Mouse (Mus musculus) myocyte (in vitro differentiated cells): ENCODE measurements around the gene Exosc5. TPM values are rescaled to one million over a fixed set of nuclear protein-coding genes. Genes with fewer than 3 reads are reported as not detected.
A peak's percentile ranks its signal among the peaks of the same experiment; 100 is the strongest.

Source experiments
- H3K27me3 ChIP-seq: one replicate; pipeline ENCODE4 v1.6.1; 2011; ENCODE audit not compliant: control insufficient read depth, insufficient read depth, insufficient read length
- H3K36me3 ChIP-seq: one replicate; pipeline ENCODE4 v1.6.1; 2011; ENCODE audit not compliant: control insufficient read depth, insufficient read depth
- H3K4me2 ChIP-seq: one replicate; pipeline ENCODE4 v1.6.1; 2011; ENCODE audit warnings: low read depth, control low read depth
- H3K4me3 ChIP-seq: one replicate; pipeline ENCODE4 v1.5.1; 2011; ENCODE audit warnings: mild to moderate bottlenecking, control low read depth, moderate library complexity
- H3K79me2 ChIP-seq: one replicate; pipeline ENCODE4 v1.6.1; 2011; ENCODE audit not compliant: control insufficient read depth, insufficient read depth
- H3ac ChIP-seq: one replicate; pipeline ENCODE4 v1.6.1; 2011; ENCODE audit not compliant: control insufficient read depth, insufficient read length
- CEBPB ChIP-seq: IDR thresholded peaks from 2 replicates; pipeline ENCODE4 v1.6.1; 2011; ENCODE audit warnings: mild to moderate bottlenecking, moderate library complexity; ENCODE audit not compliant: poor library complexity, insufficient read depth, severe bottlenecking
- E2F4 ChIP-seq: IDR thresholded peaks from one replicate; pipeline ENCODE4 v1.6.1; 2011; ENCODE audit warnings: mild to moderate bottlenecking, control low read depth, moderate library complexity; ENCODE audit not compliant: insufficient read depth
- MAX ChIP-seq: IDR thresholded peaks from one replicate; pipeline ENCODE4 v1.6.1; 2011; ENCODE audit warnings: low read depth, mild to moderate bottlenecking, control low read depth
- MYOD1 ChIP-seq, 3 experiments: IDR thresholded peaks; one replicate each; pipeline ENCODE4 v1.6.1; 2011; ENCODE audit warnings: control low read depth in 2 of 3, low read depth in 2 of 3, mild to moderate bottlenecking in 2 of 3, moderate library complexity in 1 of 3; ENCODE audit not compliant: insufficient read length in 2 of 3, control insufficient read depth in 1 of 3
- MYOG ChIP-seq, 3 experiments: IDR thresholded peaks; one replicate each; pipeline ENCODE4 v1.6.1; 2011; ENCODE audit warnings: control low read depth in 2 of 3, low read depth in 2 of 3, mild to moderate bottlenecking in 2 of 3; ENCODE audit not compliant: insufficient read length in 2 of 3, control insufficient read depth in 1 of 3, insufficient read depth in 1 of 3
- POLR2A ChIP-seq: IDR thresholded peaks from one replicate; pipeline ENCODE4 v1.6.1; 2011; ENCODE audit warnings: low read depth, mild to moderate bottlenecking, control low read depth, moderate library complexity; ENCODE audit not compliant: insufficient read length
- POLR2AphosphoS2 ChIP-seq: IDR thresholded peaks from one replicate; pipeline ENCODE4 v1.6.1; 2011; ENCODE audit warnings: low read depth, control low read depth; ENCODE audit not compliant: insufficient read length
- REST ChIP-seq: IDR thresholded peaks from one replicate; pipeline ENCODE4 v1.6.1; 2011; ENCODE audit warnings: mild to moderate bottlenecking, control low read depth, moderate library complexity; ENCODE audit not compliant: insufficient read depth, insufficient read length
- SRF ChIP-seq: IDR thresholded peaks from one replicate; pipeline ENCODE4 v1.6.1; 2011; ENCODE audit warnings: low read depth; ENCODE audit not compliant: control insufficient read depth, insufficient read length
- TCF12 ChIP-seq: IDR thresholded peaks from one replicate; pipeline ENCODE4 v1.6.1; 2011; ENCODE audit warnings: mild to moderate bottlenecking, control low read depth; ENCODE audit not compliant: poor library complexity, insufficient read depth, severe bottlenecking
- TCF3 ChIP-seq: IDR thresholded peaks from one replicate; pipeline ENCODE4 v1.6.1; 2011; ENCODE audit warnings: low read depth, control low read depth; ENCODE audit not compliant: insufficient read length
- USF1 ChIP-seq: IDR thresholded peaks from one replicate; pipeline ENCODE4 v1.6.1; 2011; ENCODE audit warnings: low read depth, mild to moderate bottlenecking, control low read depth, moderate library complexity
- polyA plus RNA-seq: library from polyadenylated mRNA; unstranded; fragments of >200 nt; fragmentation: generic; extraction: Trizol; gene quantifications from one replicate; pipeline ENCODE4 v1.2.1, GENCODE M21; 2012; ENCODE audit warnings: missing spikeins

The Exosc5 gene
- polyA plus RNA-seq, 1 experiment: 43.5 TPM

GRCm38 (mm10) chr7:25632679-25633078 lies 26.3 kb upstream of the Exosc5 start:
- Histone ChIP-seq H3K36me3 (no peaks in the 10 kb centered on the region), H3K79me2 (no peaks in the 10 kb centered on the region), H3K4me2 (no peak overlapping the region), H3K4me3 (no peak overlapping the region), H3ac (no peak overlapping the region), H3K27me3 (no peaks in the 10 kb centered on the region)
- no peak for TF ChIP-seq POLR2A
- no peak for TF ChIP-seq TCF12
- TF ChIP-seq E2F4: no peak
- TF ChIP-seq TCF3: no peak
- no peak for TF ChIP-seq USF1
- TF ChIP-seq SRF: no peak
- no peak for TF ChIP-seq MYOG (IDR thresholded peaks at IDR 0.05; ENCODE audit: control insufficient read depth in 1 of 3, insufficient read depth in 1 of 3, insufficient read length in 2 of 3, low read depth in 2 of 3)
- no peak for TF ChIP-seq MYOD1 (IDR thresholded peaks at IDR 0.05; ENCODE audit: control insufficient read depth in 1 of 3, insufficient read length in 2 of 3, low read depth in 2 of 3)
- no peak for TF ChIP-seq REST
- no peak for TF ChIP-seq MAX
- no peak for TF ChIP-seq POLR2AphosphoS2

DNA sequence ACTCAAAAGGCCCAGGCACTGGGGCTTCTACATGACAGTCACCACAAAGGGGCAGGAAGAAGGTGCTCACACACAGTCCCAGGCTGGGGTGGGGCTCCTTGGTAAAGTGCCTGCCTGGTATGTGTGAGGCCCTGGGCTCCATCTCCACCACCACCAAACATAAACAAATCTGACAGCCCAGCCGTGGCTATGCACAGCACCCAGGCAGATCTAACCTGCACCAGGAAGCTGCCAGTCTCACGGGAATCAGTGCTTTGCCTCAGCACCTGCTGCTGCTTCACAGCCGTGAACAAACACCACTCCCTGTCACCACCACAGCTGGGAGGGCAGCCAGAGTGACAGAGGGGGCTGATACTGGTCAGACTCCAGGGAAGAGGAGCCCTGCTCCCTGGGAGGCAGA lies 22.6 kb upstream of the Exosc5 start:
- Histone ChIP-seq H3K27me3 (no peaks in the 10 kb centered on the region), H3ac (no peak overlapping the region), H3K79me2 (no peaks in the 10 kb centered on the region), H3K4me3 (no peak overlapping the region), H3K4me2 (no peak overlapping the region), H3K36me3 (no peaks in the 10 kb centered on the region)
- TF ChIP-seq TCF3: peak; percentile 69
- no peak for TF ChIP-seq E2F4
- TF ChIP-seq TCF12: no peak
- TF ChIP-seq MYOG (IDR thresholded peaks at IDR 0.05; ENCODE audit: control insufficient read depth in 1 of 3, insufficient read depth in 1 of 3, insufficient read length in 2 of 3, low read depth in 2 of 3): peak; percentile 38 to 92 (median 87)
- no peak for TF ChIP-seq MAX
- no peak for TF ChIP-seq CEBPB
- TF ChIP-seq REST: no peak
- peak; percentile 63 to 97 (median 92) for TF ChIP-seq MYOD1 (IDR thresholded peaks at IDR 0.05; ENCODE audit: control insufficient read depth in 1 of 3, insufficient read length in 2 of 3, low read depth in 2 of 3)
- TF ChIP-seq POLR2A: no peak
- TF ChIP-seq POLR2AphosphoS2: no peak

GRCm38 (mm10) chr7:25637099-25637498 lies 21.9 kb upstream of the Exosc5 start:
- Histone ChIP-seq H3K79me2 (no peaks in the 10 kb centered on the region), H3K27me3 (no peaks in the 10 kb centered on the region), H3K4me3 (no peak overlapping the region), H3K36me3 (no peaks in the 10 kb centered on the region), H3K4me2 (no peak overlapping the region), H3ac (no peak overlapping the region)
- TF ChIP-seq MYOG (IDR thresholded peaks at IDR 0.05; ENCODE audit: control insufficient read depth in 1 of 3, insufficient read depth in 1 of 3, insufficient read length in 2 of 3, low read depth in 2 of 3) (no peak), MAX (no peak), REST (no peak), MYOD1 (IDR thresholded peaks at IDR 0.05; ENCODE audit: control insufficient read depth in 1 of 3, insufficient read length in 2 of 3, low read depth in 2 of 3) (no peak), SRF (no peak), POLR2A (no peak)

- no peaks in the 10 kb centered on the region for H3K36me3 ChIP-seq
- no peak overlapping the region for H3K4me2 ChIP-seq
- TF ChIP-seq POLR2A (no peak), SRF (no peak), CEBPB (no peak), REST (no peak), POLR2AphosphoS2 (no peak), MYOG (IDR thresholded peaks at IDR 0.05; ENCODE audit: control insufficient read depth in 1 of 3, insufficient read depth in 1 of 3, insufficient read length in 2 of 3, low read depth in 2 of 3) (no peak), MAX (no peak), E2F4 (no peak), USF1 (no peak), MYOD1 (IDR thresholded peaks at IDR 0.05; ENCODE audit: control insufficient read depth in 1 of 3, insufficient read length in 2 of 3, low read depth in 2 of 3) (no peak), TCF3 (no peak), TCF12 (no peak)
- no peak overlapping the region for H3ac ChIP-seq
- no peaks in the 10 kb centered on the region for H3K79me2 ChIP-seq
- no peaks in the 10 kb centered on the region for H3K27me3 ChIP-seq
- H3K4me3 ChIP-seq: no peak overlapping the region
Observed at GRCm38 (mm10) chr7:25639754-25640153, 19.2 kb upstream of the Exosc5 start.

DNA sequence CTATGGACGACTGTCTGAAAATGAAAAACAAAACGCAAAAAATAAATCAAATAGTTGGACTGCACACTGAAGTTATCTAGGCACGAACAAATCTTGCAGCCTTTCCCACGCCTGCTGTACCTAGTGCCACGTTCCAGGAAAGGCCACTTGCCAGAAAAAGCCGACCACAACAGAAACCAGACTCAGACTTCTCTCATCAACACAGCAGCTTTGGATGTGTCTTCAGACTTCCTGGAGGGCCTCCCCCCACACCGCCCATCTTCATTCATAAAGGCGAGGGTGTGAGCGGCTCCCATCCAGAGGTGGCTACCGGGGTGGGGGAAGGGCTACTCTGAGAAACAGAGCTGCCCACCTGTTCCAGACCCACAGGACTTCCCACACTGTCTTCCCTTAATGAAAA lies 14.8 kb upstream of the Exosc5 start:
- no peak overlapping the region for H3K4me2 ChIP-seq
- H3K27me3 ChIP-seq: no peaks in the 10 kb centered on the region
- H3K4me3 ChIP-seq: no peak overlapping the region
- no peak for TF ChIP-seq POLR2AphosphoS2
- no peak for TF ChIP-seq MYOG (IDR thresholded peaks at IDR 0.05; ENCODE audit: control insufficient read depth in 1 of 3, insufficient read depth in 1 of 3, insufficient read length in 2 of 3, low read depth in 2 of 3)
- no peak for TF ChIP-seq MAX
- no peak for TF ChIP-seq USF1
- TF ChIP-seq E2F4: no peak
- no peak for TF ChIP-seq CEBPB
- no peaks in the 10 kb centered on the region for H3K36me3 ChIP-seq
- H3ac ChIP-seq: no peak overlapping the region
- no peaks in the 10 kb centered on the region for H3K79me2 ChIP-seq
